ENCODE assay signal across 20 mouse cellular contexts in genomic region chr5:5370322-5371082, GRCm38 (mm10). TPM values are rescaled to one million over a fixed set of nuclear protein-coding genes. Genes with fewer than 3 reads are reported as not detected.
A peak's percentile ranks its signal among the peaks of the same experiment; 100 is the strongest.
DNase-seq lines count a peak whose midpoint lies in the region; ATAC-seq and TF ChIP-seq lines count a peak whose summit lies in the region.
"Had no signal": no experiment of that assay in that cellular context is flagged by ENCODE, and none has a peak within 500 bp of the region (broad histone marks: within the 10 kb centered on the region; RNA-seq: fewer than 3 reads in every experiment).

No protein-coding gene starts in this region.

- 45% methylated on average over 4 of the region's 4 CpGs for WGBS in liver, embryonic 14.5 days (ENCODE audit: insufficient replicate concordance)
- WGBS in liver, embryonic 12.5 days (ENCODE audit: insufficient replicate concordance) = 55% methylated on average over 4 of the region's 4 CpGs
- 48% methylated on average over 4 of the region's 4 CpGs for WGBS in intestine, embryonic 15.5 days
- 66% methylated on average over 4 of the region's 4 CpGs for WGBS in stomach, embryonic 16.5 days
- 80% methylated on average over 4 of the region's 4 CpGs for WGBS in forebrain, embryonic 16.5 days
- 74% methylated on average over 4 of the region's 4 CpGs for WGBS in kidney, embryonic 15.5 days

- H3K36me3 ChIP-seq in liver, embryonic 14.5 days (replicated peaks; ENCODE audit: control insufficient read depth, insufficient read depth, low read depth) = no peaks in the 10 kb centered on the region
- no peaks in the 10 kb centered on the region for H3K36me3 ChIP-seq in liver, embryonic 12.5 days
- H3K36me3 ChIP-seq in intestine, embryonic 15.5 days = no peaks in the 10 kb centered on the region
- H3K36me3 ChIP-seq in stomach, embryonic 16.5 days (ENCODE audit: control insufficient read depth, insufficient read depth, low read length) = no peaks in the 10 kb centered on the region
- H3K36me3 ChIP-seq in forebrain, embryonic 16.5 days (ENCODE audit: control insufficient read depth, insufficient read depth) = no peaks in the 10 kb centered on the region
- no peaks in the 10 kb centered on the region for H3K36me3 ChIP-seq in kidney, embryonic 15.5 days
- H3K36me3 ChIP-seq: liver, embryonic 15.5 days; midbrain, embryonic 12.5 days; neural tube, embryonic 15.5 days had no signal

- H3K9me3 ChIP-seq in liver, embryonic 14.5 days (ENCODE audit: control insufficient read depth, low read length) = no peaks in the 10 kb centered on the region
- no peaks in the 10 kb centered on the region for H3K9me3 ChIP-seq in liver, embryonic 12.5 days (replicated peaks)
- H3K9me3 ChIP-seq in intestine, embryonic 15.5 days = no peaks in the 10 kb centered on the region
- H3K9me3 ChIP-seq in stomach, embryonic 16.5 days (replicated peaks; ENCODE audit: control insufficient read depth, low read length) = no peaks in the 10 kb centered on the region
- no peaks in the 10 kb centered on the region for H3K9me3 ChIP-seq in forebrain, embryonic 16.5 days (ENCODE audit: control insufficient read depth, low read length)
- H3K9me3 ChIP-seq in kidney, embryonic 15.5 days (replicated peaks) = no peaks in the 10 kb centered on the region
- H3K9me3 ChIP-seq: hindbrain, embryonic 12.5 days; liver, embryonic 15.5 days; midbrain, embryonic 12.5 days; neural tube, embryonic 15.5 days had no signal

- H3K4me1 ChIP-seq in liver, embryonic 14.5 days (replicated peaks; ENCODE audit: control insufficient read depth in 2 of 2, insufficient read depth in 2 of 2, low read length in 1 of 2) = peaks cover 0 to 3% of the 10 kb centered on the region in 2 experiments; a peak in 3 of 4 replicates
- peaks cover 17% of the 10 kb centered on the region for H3K4me1 ChIP-seq in liver, embryonic 12.5 days
- H3K4me1 ChIP-seq in intestine, embryonic 15.5 days (replicated peaks) = 0 out of 2 replicates have a peak, but pooled peaks cover 4% of the 10 kb centered on the region
- 0 out of 2 replicates have a peak, but pooled peaks cover 4% of the 10 kb centered on the region for H3K4me1 ChIP-seq in stomach, embryonic 16.5 days (ENCODE audit: control insufficient read depth, insufficient read depth, low read length)
- peaks cover 12% of the 10 kb centered on the region for H3K4me1 ChIP-seq in forebrain, embryonic 16.5 days (replicated peaks; ENCODE audit: control insufficient read depth, insufficient read depth, low read length)
- H3K4me1 ChIP-seq in kidney, embryonic 15.5 days = no peaks in the 10 kb centered on the region

- no peak for TF ChIP-seq EP300 in liver, embryonic 14.5 days (IDR thresholded peaks at IDR 0.05; ENCODE audit: low read depth)

- no peak overlapping the region for H3K4me2 ChIP-seq in liver, embryonic 14.5 days (ENCODE audit: low read depth)
- no peak overlapping the region for H3K4me2 ChIP-seq in liver, embryonic 12.5 days
- H3K4me2 ChIP-seq in intestine, embryonic 15.5 days (replicated peaks) = no peak overlapping the region
- H3K4me2 ChIP-seq in stomach, embryonic 16.5 days (ENCODE audit: low read depth, low read length) = no peak overlapping the region
- no peak overlapping the region for H3K4me2 ChIP-seq in forebrain, embryonic 16.5 days (ENCODE audit: low read length)
- H3K4me2 ChIP-seq in kidney, embryonic 15.5 days = no peak overlapping the region
- H3K4me2 ChIP-seq: hindbrain, embryonic 12.5 days; liver, embryonic 15.5 days; midbrain, embryonic 12.5 days; neural tube, embryonic 15.5 days had no signal

- TF ChIP-seq CTCF in liver, embryonic 14.5 days (IDR thresholded peaks at IDR 0.05; ENCODE audit: low read depth) = no peak

- ATAC-seq in liver, embryonic 14.5 days (ENCODE audit: insufficient read depth) = 0 out of 2 replicates have a peak, but pooled peaks have one; percentile 8
- ATAC-seq in liver, embryonic 12.5 days = no peak
- peak; percentile 88 for ATAC-seq in intestine, embryonic 15.5 days
- ATAC-seq in stomach, embryonic 16.5 days (ENCODE audit: insufficient read depth, low FRiP score) = peak; percentile 89
- no peak for ATAC-seq in forebrain, embryonic 16.5 days
- no peak for ATAC-seq in kidney, embryonic 15.5 days (replicated peaks; ENCODE audit: low FRiP score)
- ATAC-seq: CD4-positive, CD25-positive, alpha-beta regulatory T cell, adult 4 months had no signal

- no peaks in the 10 kb centered on the region for H3K27me3 ChIP-seq in liver, embryonic 14.5 days (ENCODE audit: control insufficient read depth, insufficient read depth, low read length)
- H3K27me3 ChIP-seq in liver, embryonic 12.5 days (replicated peaks) = no peaks in the 10 kb centered on the region
- no peaks in the 10 kb centered on the region for H3K27me3 ChIP-seq in intestine, embryonic 15.5 days (replicated peaks)
- H3K27me3 ChIP-seq in stomach, embryonic 16.5 days (ENCODE audit: control insufficient read depth, insufficient read depth, low read length) = no peaks in the 10 kb centered on the region
- H3K27me3 ChIP-seq in forebrain, embryonic 16.5 days (replicated peaks; ENCODE audit: control insufficient read depth, insufficient read depth, low read length) = no peaks in the 10 kb centered on the region
- no peaks in the 10 kb centered on the region for H3K27me3 ChIP-seq in kidney, embryonic 15.5 days
- H3K27me3 ChIP-seq: hindbrain, embryonic 12.5 days; liver, embryonic 15.5 days; midbrain, embryonic 12.5 days; neural tube, embryonic 15.5 days had no signal

- H3K9ac ChIP-seq in liver, embryonic 14.5 days (replicated peaks) = no peak overlapping the region
- H3K9ac ChIP-seq in liver, embryonic 12.5 days = no peak overlapping the region
- H3K9ac ChIP-seq in intestine, embryonic 15.5 days = no peak overlapping the region
- H3K9ac ChIP-seq in stomach, embryonic 16.5 days (ENCODE audit: low read length) = no peak overlapping the region
- no peak overlapping the region for H3K9ac ChIP-seq in forebrain, embryonic 16.5 days (replicated peaks; ENCODE audit: low read depth, low read length)
- H3K9ac ChIP-seq in kidney, embryonic 15.5 days = no peak overlapping the region
- H3K9ac ChIP-seq: hindbrain, embryonic 12.5 days; liver, embryonic 15.5 days; midbrain, embryonic 12.5 days; neural tube, embryonic 15.5 days had no signal

- DNase-seq in liver, embryonic 14.5 days (ENCODE audit: low read depth in 3 of 3, low spot score in 3 of 3) = no peak
- DNase-seq in lung, postnatal 10 days = peak; percentile 47
- DNase-seq in urinary bladder, adult 18-20 months (ENCODE audit: low spot score in 2 of 2) = no peak
- DNase-seq: cerebellum, adult 11-12 months; cerebellum, postnatal 10 days; kidney, postnatal 36 days; layer of hippocampus, postnatal 36 days; right cerebral cortex, adult 18-20 months; right cerebral cortex, postnatal 4 days; thymus, postnatal 36 days had no signal

- no peak overlapping the region for H3K27ac ChIP-seq in liver, embryonic 14.5 days
- no peak overlapping the region for H3K27ac ChIP-seq in liver, embryonic 12.5 days
- no peak overlapping the region for H3K27ac ChIP-seq in intestine, embryonic 15.5 days
- H3K27ac ChIP-seq in stomach, embryonic 16.5 days (ENCODE audit: low read length) = no peak overlapping the region
- no peak overlapping the region for H3K27ac ChIP-seq in forebrain, embryonic 16.5 days (ENCODE audit: low read length)
- H3K27ac ChIP-seq in kidney, embryonic 15.5 days = no peak overlapping the region
- H3K27ac ChIP-seq: hindbrain, embryonic 12.5 days; liver, embryonic 15.5 days; midbrain, embryonic 12.5 days; neural tube, embryonic 15.5 days had no signal

- no peak overlapping the region for H3K4me3 ChIP-seq in liver, embryonic 14.5 days (ENCODE audit: insufficient read depth in 1 of 2, low read depth in 2 of 2, low read length in 2 of 2)
- no peak overlapping the region for H3K4me3 ChIP-seq in liver, embryonic 12.5 days
- no peak overlapping the region for H3K4me3 ChIP-seq in intestine, embryonic 15.5 days (replicated peaks)
- H3K4me3 ChIP-seq in stomach, embryonic 16.5 days (replicated peaks; ENCODE audit: low read length) = no peak overlapping the region
- H3K4me3 ChIP-seq in forebrain, embryonic 16.5 days (replicated peaks; ENCODE audit: low read length) = no peak overlapping the region
- H3K4me3 ChIP-seq in kidney, embryonic 15.5 days (replicated peaks) = no peak overlapping the region
- H3K4me3 ChIP-seq: hindbrain, embryonic 12.5 days; liver, embryonic 15.5 days; midbrain, embryonic 12.5 days; neural tube, embryonic 15.5 days had no signal

RNA-seq across cellular contexts. Expression of gene Cdk14, which starts 49.6 kb away (rescaled TPM):
- polyA plus RNA-seq in liver, embryonic 14.5 days (2012; rRNA removed) = 0.35 and 0.68 TPM in 2 replicates
- 1.2 and 1.4 TPM in 2 replicates for polyA plus RNA-seq in liver, embryonic 14.5 days (2014; fragmentation: Nextera tagmentation; extraction: Ambion mirVana)
- 3.4 and 3.7 TPM in 2 replicates for polyA plus RNA-seq in liver, embryonic 12.5 days (2016; fragmentation: Nextera tagmentation; extraction: Ambion mirVana)
- 15.0 and 16.6 TPM in 2 replicates for polyA plus RNA-seq in intestine, embryonic 15.5 days (2015; fragmentation: Nextera tagmentation; extraction: Ambion mirVana)
- 14.4 and 14.7 TPM in 2 replicates for polyA plus RNA-seq in stomach, embryonic 16.5 days (2015; fragmentation: Nextera tagmentation; extraction: Ambion mirVana)
- polyA plus RNA-seq in forebrain, embryonic 16.5 days (2015; fragmentation: Nextera tagmentation; extraction: Ambion mirVana) = 30.6 and 30.8 TPM in 2 replicates
- polyA plus RNA-seq in kidney, embryonic 15.5 days (2015; fragmentation: Nextera tagmentation; extraction: Ambion mirVana) = 12.2 and 13.8 TPM in 2 replicates

Comparison
In these comparisons a context has a peak if more than half of its experiments do, and no peak if none do; other contexts are left out.
1. ATAC-seq: peak in liver, embryonic 14.5 days (single experiment), intestine, embryonic 15.5 days (single experiment) and stomach, embryonic 16.5 days (single experiment); none in liver, embryonic 12.5 days (single experiment), forebrain, embryonic 16.5 days (single experiment) and kidney, embryonic 15.5 days (single experiment).